Mouse (Mus musculus): ENCODE results near the gene 2610028H24Rik. TPM values are rescaled to one million over a fixed set of nuclear protein-coding genes. Genes with fewer than 3 reads are reported as not detected.

The 2610028H24Rik gene
- polyA plus RNA-seq, 1 experiment from 2014 or later = not detected

- ATAC-seq = no peak
Observed at GRCm38 (mm10) chr10:76480851-76481250, 32.0 kb downstream of the 2610028H24Rik start.

GRCm38 (mm10) chr10:76481480-76481879, 32.6 kb downstream of the 2610028H24Rik start:
- 94% methylated on average over 6 of the region's 6 CpGs for WGBS
- no peaks in the 10 kb centered on the region for H3K27me3 ChIP-seq (ENCODE audit: control insufficient read depth, insufficient read depth, low read depth, low read length)
- no peak for ATAC-seq
- no peaks in the 10 kb centered on the region for H3K4me1 ChIP-seq (ENCODE audit: control insufficient read depth, insufficient read depth, low read length)
- no peak overlapping the region for H3K27ac ChIP-seq (ENCODE audit: low read length)
- no peak overlapping the region for H3K4me2 ChIP-seq (ENCODE audit: low read length)
- no peak overlapping the region for H3K9ac ChIP-seq (ENCODE audit: low read depth, low read length)
- H3K4me3 ChIP-seq (ENCODE audit: low read depth, low read length) = no peak overlapping the region
- H3K9me3 ChIP-seq (replicated peaks; ENCODE audit: control insufficient read depth, low read length, poor library complexity, severe bottlenecking) = no peaks in the 10 kb centered on the region
- peaks cover 58% of the 10 kb centered on the region for H3K36me3 ChIP-seq (ENCODE audit: control insufficient read depth, insufficient read depth, low read length)

More at GRCm38 (mm10) chr10:76480851-76481250, 32.0 kb downstream of the 2610028H24Rik start:
- Histone ChIP-seq H3K9ac (ENCODE audit: low read depth, low read length) (no peak overlapping the region), H3K4me3 (ENCODE audit: low read depth, low read length) (no peak overlapping the region), H3K9me3 (replicated peaks; ENCODE audit: control insufficient read depth, low read length, poor library complexity, severe bottlenecking) (no peaks in the 10 kb centered on the region), H3K27ac (ENCODE audit: low read length) (no peak overlapping the region), H3K4me2 (ENCODE audit: low read length) (no peak overlapping the region), H3K27me3 (ENCODE audit: control insufficient read depth, insufficient read depth, low read depth, low read length) (no peaks in the 10 kb centered on the region), H3K36me3 (ENCODE audit: control insufficient read depth, insufficient read depth, low read length) (peaks cover 52% of the 10 kb centered on the region), H3K4me1 (ENCODE audit: control insufficient read depth, insufficient read depth, low read length) (no peaks in the 10 kb centered on the region)
- WGBS = 95% methylated on average over 13 of the region's 13 CpGs

GRCm38 (mm10) chr10:76486302-76486701, 37.4 kb downstream of the 2610028H24Rik start:
- peaks cover 65% of the 10 kb centered on the region for H3K36me3 ChIP-seq (ENCODE audit: control insufficient read depth, insufficient read depth, low read length)
- 95% methylated on average over 2 of the region's 2 CpGs for WGBS
- H3K27ac ChIP-seq (ENCODE audit: low read length) = no peak overlapping the region
- H3K4me1 ChIP-seq (ENCODE audit: control insufficient read depth, insufficient read depth, low read length) = no peaks in the 10 kb centered on the region
- no peak overlapping the region for H3K4me2 ChIP-seq (ENCODE audit: low read length)
- H3K27me3 ChIP-seq (ENCODE audit: control insufficient read depth, insufficient read depth, low read depth, low read length) = no peaks in the 10 kb centered on the region
- no peak for ATAC-seq
- H3K9me3 ChIP-seq (replicated peaks; ENCODE audit: control insufficient read depth, low read length, poor library complexity, severe bottlenecking) = no peaks in the 10 kb centered on the region
- H3K4me3 ChIP-seq (ENCODE audit: low read depth, low read length) = no peak overlapping the region
- H3K9ac ChIP-seq (ENCODE audit: low read depth, low read length) = no peak overlapping the region

GRCm38 (mm10) chr10:76488265-76488664, 39.4 kb downstream of the 2610028H24Rik start:
- no peak overlapping the region for H3K4me2 ChIP-seq (ENCODE audit: low read length)
- no peak overlapping the region for H3K4me3 ChIP-seq (ENCODE audit: low read depth, low read length)
- H3K36me3 ChIP-seq (ENCODE audit: control insufficient read depth, insufficient read depth, low read length) = peaks cover 63% of the 10 kb centered on the region
- H3K4me1 ChIP-seq (ENCODE audit: control insufficient read depth, insufficient read depth, low read length) = no peaks in the 10 kb centered on the region
- H3K9me3 ChIP-seq (replicated peaks; ENCODE audit: control insufficient read depth, low read length, poor library complexity, severe bottlenecking) = no peaks in the 10 kb centered on the region
- H3K27me3 ChIP-seq (ENCODE audit: control insufficient read depth, insufficient read depth, low read depth, low read length) = no peaks in the 10 kb centered on the region
- no peak overlapping the region for H3K27ac ChIP-seq (ENCODE audit: low read length)
- 97% methylated on average over 8 of the region's 8 CpGs for WGBS
- ATAC-seq = no peak
- H3K9ac ChIP-seq (ENCODE audit: low read depth, low read length) = no peak overlapping the region

GRCm38 (mm10) chr10:76489205-76489604, 40.3 kb downstream of the 2610028H24Rik start:
- no peak overlapping the region for H3K9ac ChIP-seq (ENCODE audit: low read depth, low read length)
- no peak overlapping the region for H3K4me2 ChIP-seq (ENCODE audit: low read length)
- 94% methylated on average over 15 of the region's 15 CpGs for WGBS
- ATAC-seq = no peak
- no peak overlapping the region for H3K4me3 ChIP-seq (ENCODE audit: low read depth, low read length)
- H3K27me3 ChIP-seq (ENCODE audit: control insufficient read depth, insufficient read depth, low read depth, low read length) = no peaks in the 10 kb centered on the region
- H3K27ac ChIP-seq (ENCODE audit: low read length) = no peak overlapping the region
- no peaks in the 10 kb centered on the region for H3K4me1 ChIP-seq (ENCODE audit: control insufficient read depth, insufficient read depth, low read length)
- no peaks in the 10 kb centered on the region for H3K9me3 ChIP-seq (replicated peaks; ENCODE audit: control insufficient read depth, low read length, poor library complexity, severe bottlenecking)
- peaks cover 64% of the 10 kb centered on the region for H3K36me3 ChIP-seq (ENCODE audit: control insufficient read depth, insufficient read depth, low read length)

- 90% methylated on average over 1 of the region's 1 CpGs for WGBS
- Histone ChIP-seq H3K27me3 (ENCODE audit: control insufficient read depth, insufficient read depth, low read depth, low read length) (no peaks in the 10 kb centered on the region), H3K27ac (ENCODE audit: low read length) (no peak overlapping the region), H3K4me1 (ENCODE audit: control insufficient read depth, insufficient read depth, low read length) (no peaks in the 10 kb centered on the region), H3K9ac (ENCODE audit: low read depth, low read length) (no peak overlapping the region), H3K36me3 (ENCODE audit: control insufficient read depth, insufficient read depth, low read length) (peaks cover 59% of the 10 kb centered on the region), H3K4me2 (ENCODE audit: low read length) (no peak overlapping the region), H3K4me3 (ENCODE audit: low read depth, low read length) (no peak overlapping the region), H3K9me3 (replicated peaks; ENCODE audit: control insufficient read depth, low read length, poor library complexity, severe bottlenecking) (no peaks in the 10 kb centered on the region)
- ATAC-seq = no peak
Observed at GRCm38 (mm10) chr10:76493527-76493926, 44.6 kb downstream of the 2610028H24Rik start.

GRCm38 (mm10) chr10:76495501-76495900, 46.6 kb downstream of the 2610028H24Rik start:
- no peak overlapping the region for H3K9ac ChIP-seq (ENCODE audit: low read depth, low read length)
- no peaks in the 10 kb centered on the region for H3K9me3 ChIP-seq (replicated peaks; ENCODE audit: control insufficient read depth, low read length, poor library complexity, severe bottlenecking)
- no peaks in the 10 kb centered on the region for H3K4me1 ChIP-seq (ENCODE audit: control insufficient read depth, insufficient read depth, low read length)
- H3K4me3 ChIP-seq (ENCODE audit: low read depth, low read length) = no peak overlapping the region
- H3K36me3 ChIP-seq (ENCODE audit: control insufficient read depth, insufficient read depth, low read length) = peaks cover 53% of the 10 kb centered on the region
- no peaks in the 10 kb centered on the region for H3K27me3 ChIP-seq (ENCODE audit: control insufficient read depth, insufficient read depth, low read depth, low read length)
- no peak overlapping the region for H3K27ac ChIP-seq (ENCODE audit: low read length)
- no peak for ATAC-seq
- WGBS = 94% methylated on average over 6 of the region's 6 CpGs
- no peak overlapping the region for H3K4me2 ChIP-seq (ENCODE audit: low read length)

- no peaks in the 10 kb centered on the region for H3K9me3 ChIP-seq (replicated peaks; ENCODE audit: control insufficient read depth, low read length, poor library complexity, severe bottlenecking)
- H3K9ac ChIP-seq (ENCODE audit: low read depth, low read length) = no peak overlapping the region
- no peak for ATAC-seq
- H3K4me1 ChIP-seq (ENCODE audit: control insufficient read depth, insufficient read depth, low read length) = no peaks in the 10 kb centered on the region
- H3K27ac ChIP-seq (ENCODE audit: low read length) = no peak overlapping the region
- H3K36me3 ChIP-seq (ENCODE audit: control insufficient read depth, insufficient read depth, low read length) = peaks cover 48% of the 10 kb centered on the region
- H3K27me3 ChIP-seq (ENCODE audit: control insufficient read depth, insufficient read depth, low read depth, low read length) = no peaks in the 10 kb centered on the region
- H3K4me3 ChIP-seq (ENCODE audit: low read depth, low read length) = no peak overlapping the region
- 94% methylated on average over 7 of the region's 7 CpGs for WGBS
- no peak overlapping the region for H3K4me2 ChIP-seq (ENCODE audit: low read length)
Observed at GRCm38 (mm10) chr10:76496366-76496765, 47.5 kb downstream of the 2610028H24Rik start.

- Histone ChIP-seq H3K9me3 (replicated peaks; ENCODE audit: control insufficient read depth, low read length, poor library complexity, severe bottlenecking) (no peaks in the 10 kb centered on the region), H3K4me3 (ENCODE audit: low read depth, low read length) (no peak overlapping the region), H3K4me2 (ENCODE audit: low read length) (no peak overlapping the region), H3K27ac (ENCODE audit: low read length) (no peak overlapping the region), H3K4me1 (ENCODE audit: control insufficient read depth, insufficient read depth, low read length) (no peaks in the 10 kb centered on the region), H3K36me3 (ENCODE audit: control insufficient read depth, insufficient read depth, low read length) (peaks cover 55% of the 10 kb centered on the region), H3K9ac (ENCODE audit: low read depth, low read length) (no peak overlapping the region), H3K27me3 (ENCODE audit: control insufficient read depth, insufficient read depth, low read depth, low read length) (no peaks in the 10 kb centered on the region)
- no peak for ATAC-seq
- WGBS = 97% methylated on average over 4 of the region's 4 CpGs
Observed at GRCm38 (mm10) chr10:76497522-76497921, 48.6 kb downstream of the 2610028H24Rik start.

Data from midbrain, embryonic 16.5 days (tissue).